Mouse (Mus musculus) cerebral cortex, adult 2 months (tissue): Measurements from ENCODE around the gene Plxnb2.

ENCODE experiments used
- WGBS: fragments of 180-500 bp; shearing (Covaris S2); methylation state at CpG from one replicate; pipeline ENCODE4 v1.1.7; 2018; 5-methylcytosine and 5-hydroxymethylcytosine counted together

Gene Plxnb2

DNA sequence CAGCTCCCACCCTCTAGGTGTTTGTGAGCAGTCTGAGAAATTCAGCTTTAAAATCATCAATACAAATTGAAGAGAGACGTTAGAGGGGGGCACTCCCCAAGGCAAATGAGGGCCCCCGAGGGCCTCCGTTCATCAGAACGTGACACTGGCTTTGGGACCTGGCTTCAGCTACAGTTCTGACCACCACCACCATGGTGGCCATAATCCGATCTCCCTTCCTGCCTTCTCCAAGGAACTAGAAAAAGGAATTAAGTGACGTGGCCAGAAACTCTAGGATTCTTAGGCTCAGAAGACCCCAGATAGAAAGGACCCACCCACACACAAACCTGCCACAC is 991 bp downstream of the Plxnb2 start:
- WGBS, result 23% methylated on average over 6 of the region's 6 CpGs

DNA sequence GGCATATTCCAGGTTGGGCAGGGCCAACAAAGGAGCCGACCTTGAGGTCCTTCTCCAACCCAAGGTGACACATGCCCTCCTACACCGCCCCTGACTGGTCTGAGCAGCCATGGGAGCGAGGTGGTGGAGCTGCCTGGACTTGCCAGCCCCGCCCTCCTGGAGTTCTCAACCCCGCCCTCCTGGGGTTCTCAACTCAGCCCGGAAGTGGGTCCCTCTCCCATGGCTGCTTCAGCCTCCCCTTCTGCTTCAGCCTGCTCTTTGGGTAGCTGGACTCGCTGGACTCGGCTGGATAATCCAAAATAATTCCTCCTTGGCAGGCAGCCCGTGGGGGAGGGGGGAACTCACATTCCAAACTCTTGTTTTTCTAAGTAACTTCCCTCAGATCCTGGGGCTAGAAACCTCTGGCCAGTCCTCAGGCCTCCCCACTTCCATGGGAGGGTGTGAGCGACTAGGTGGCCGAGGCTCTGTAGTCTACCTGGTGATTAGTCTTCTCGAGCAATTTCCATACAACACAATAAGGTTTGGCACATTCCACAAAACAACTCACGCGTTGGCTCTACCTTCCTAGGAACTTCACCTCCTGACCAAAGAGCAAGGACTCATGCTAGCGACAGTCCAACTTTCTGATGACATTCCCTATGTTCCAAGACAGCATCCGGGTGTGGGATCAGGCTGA is 1.5 kb downstream of the Plxnb2 start:
- WGBS, result 15% methylated on average over 16 of the region's 16 CpGs

DNA sequence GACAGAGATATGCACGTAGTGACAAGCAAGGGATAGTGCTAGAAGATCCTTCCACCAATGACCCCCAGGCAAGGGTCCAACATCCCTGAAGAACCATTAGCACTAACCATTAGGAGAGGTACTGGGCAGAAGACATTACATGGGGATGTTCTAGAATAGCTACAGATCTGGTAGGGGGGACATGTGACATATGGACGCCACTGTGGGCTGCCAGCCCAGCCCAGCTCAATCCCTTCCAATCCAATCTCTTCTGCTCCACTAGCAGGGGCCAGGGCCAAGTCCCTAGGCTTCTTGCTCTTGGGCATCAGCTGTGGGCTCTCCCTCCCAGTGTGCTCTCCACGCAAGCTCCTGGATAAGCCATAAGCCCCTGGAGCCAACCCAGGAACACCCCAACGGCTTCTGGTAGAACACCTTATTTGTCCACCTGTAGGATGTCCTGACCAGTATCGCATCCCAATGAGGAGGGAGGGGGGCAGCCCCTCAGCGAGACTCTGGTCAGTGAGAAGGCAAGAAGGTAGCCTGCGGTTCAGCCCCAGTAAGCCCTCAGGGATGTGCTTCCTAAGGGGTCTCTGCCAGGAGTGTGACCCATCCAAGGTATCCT is 2.2 kb downstream of the Plxnb2 start:
- 57% methylated on average over 7 of the region's 7 CpGs for WGBS

DNA sequence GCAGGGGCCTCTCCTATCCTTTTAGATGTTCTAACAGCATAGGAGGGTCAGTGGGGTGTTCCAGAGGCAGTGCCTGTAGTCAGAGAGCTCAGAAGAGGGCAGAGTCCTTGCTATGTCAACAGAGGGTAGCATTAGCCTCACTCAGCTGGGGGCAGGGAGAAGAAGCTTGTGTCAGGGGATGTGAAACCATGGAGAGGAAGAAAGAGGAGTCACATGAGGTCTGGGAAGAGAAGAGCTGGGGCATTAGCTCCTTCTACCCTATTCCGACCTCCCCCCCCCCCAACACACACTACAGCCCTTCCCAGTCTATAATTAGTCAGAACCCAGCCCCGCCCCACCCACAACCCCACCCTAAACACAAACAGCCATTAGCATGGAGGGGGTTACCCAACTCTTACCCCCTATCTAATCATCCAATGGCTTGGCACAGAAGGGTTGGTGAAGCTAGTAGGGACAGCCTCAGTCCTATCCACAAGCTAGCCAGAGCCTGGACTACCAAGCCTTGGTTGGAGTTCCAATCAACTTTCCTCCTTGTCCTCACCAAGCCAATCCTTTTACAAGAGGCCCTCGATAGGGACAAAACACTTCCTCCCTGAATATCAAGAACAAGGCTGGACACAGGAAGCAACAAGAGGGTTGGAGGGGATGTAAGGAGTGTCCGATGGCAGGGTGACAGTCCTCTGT is 2.9 kb downstream of the Plxnb2 start:
- WGBS, result 67% methylated on average over 4 of the region's 4 CpGs

DNA sequence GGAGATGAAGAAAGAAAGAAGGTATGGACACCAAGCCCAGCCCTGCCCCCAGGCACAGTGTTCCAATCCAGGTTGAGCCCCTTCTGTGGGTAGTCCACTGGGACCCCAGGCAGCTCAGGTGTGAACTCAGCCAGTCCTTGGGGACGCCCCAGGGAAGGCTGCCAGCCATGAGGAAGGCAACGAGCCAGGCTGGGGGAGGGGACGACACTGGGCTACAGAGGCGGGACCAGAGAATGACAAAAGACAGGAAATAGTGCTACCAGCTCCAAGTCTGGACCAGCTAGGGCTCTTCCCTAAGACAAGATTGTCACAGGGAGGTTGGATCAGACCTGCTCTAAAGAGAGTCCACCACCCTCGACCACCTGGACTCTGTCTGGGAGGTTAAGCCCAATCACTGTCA is 3.5 kb downstream of the Plxnb2 start:
- 21% methylated on average over 5 of the region's 5 CpGs for WGBS

DNA sequence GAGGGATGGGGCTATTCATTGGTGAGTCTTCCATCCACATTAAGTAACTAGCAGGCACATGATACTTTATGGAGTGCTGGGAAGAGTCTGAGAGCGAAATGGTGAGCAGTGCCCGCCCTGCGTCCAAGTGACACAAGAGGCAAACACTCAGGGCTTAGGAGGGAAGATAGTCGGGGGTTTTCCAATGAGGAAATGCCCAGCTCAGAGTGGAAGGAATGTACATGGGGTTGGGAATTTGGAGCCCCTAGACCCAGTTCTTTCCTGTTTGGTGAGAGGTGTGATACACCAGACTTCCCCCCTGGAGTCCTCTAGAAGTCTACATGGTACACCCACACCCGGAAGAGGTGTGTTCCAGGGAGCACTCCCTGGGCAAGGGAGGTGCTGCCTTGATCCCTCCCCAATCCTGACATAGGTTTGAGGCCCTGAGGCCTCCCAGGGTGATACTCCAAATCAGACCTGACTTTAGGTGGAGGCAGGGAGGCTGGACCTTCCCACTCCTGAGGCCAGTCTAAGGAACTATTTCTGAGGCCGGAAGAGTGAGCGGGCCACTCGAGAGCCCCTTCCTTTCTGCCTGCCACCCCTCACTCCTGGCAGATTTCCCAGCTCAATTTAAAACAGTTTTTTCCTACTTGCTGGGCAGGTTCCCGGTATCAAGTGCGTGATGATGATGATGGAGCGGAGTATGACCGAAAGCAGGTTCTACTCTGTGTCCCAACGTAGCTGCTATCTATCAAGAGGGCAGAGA is 5.0 kb downstream of the Plxnb2 start:
- WGBS, result 79% methylated on average over 13 of the region's 13 CpGs

DNA sequence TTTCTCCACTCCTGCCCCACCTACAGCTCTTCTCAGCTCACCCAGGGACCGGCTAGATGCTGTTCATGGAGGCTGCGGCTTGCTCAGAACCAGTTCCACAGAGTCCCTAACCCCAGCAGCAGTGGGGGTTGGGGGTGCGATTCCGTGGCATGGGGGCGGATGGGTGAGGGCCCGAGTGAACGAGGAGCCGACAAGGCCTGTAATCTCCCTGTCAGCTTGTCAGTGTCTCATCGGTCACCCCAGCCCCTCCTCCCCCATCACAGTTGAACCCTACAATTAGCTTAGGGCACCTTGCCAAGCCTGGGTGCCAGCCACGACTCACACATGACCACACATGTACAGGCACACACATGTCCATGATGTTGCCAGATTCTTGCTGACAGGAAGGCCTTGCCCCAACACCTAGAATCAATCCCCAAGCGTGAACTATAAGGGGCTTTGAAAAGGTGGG is 5.7 kb downstream of the Plxnb2 start:
- WGBS, result 66% methylated on average over 11 of the region's 11 CpGs

DNA sequence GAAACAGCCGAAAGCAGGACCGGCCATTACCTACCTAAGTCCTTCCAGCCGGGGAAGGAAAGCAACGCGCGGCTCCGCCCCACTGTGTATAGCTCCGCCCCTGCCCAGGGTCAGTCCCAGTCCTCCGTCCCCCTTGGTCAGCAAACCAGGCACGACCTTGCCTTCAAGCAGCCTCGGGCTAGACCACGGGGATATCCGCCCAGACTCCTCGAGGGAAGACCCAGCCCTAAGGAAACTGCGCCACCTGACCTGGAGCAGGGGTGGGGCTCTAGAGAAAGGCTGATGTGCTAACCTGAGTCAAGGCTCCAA is 6.7 kb downstream of the Plxnb2 start:
- WGBS, result 11% methylated on average over 15 of the region's 15 CpGs

DNA sequence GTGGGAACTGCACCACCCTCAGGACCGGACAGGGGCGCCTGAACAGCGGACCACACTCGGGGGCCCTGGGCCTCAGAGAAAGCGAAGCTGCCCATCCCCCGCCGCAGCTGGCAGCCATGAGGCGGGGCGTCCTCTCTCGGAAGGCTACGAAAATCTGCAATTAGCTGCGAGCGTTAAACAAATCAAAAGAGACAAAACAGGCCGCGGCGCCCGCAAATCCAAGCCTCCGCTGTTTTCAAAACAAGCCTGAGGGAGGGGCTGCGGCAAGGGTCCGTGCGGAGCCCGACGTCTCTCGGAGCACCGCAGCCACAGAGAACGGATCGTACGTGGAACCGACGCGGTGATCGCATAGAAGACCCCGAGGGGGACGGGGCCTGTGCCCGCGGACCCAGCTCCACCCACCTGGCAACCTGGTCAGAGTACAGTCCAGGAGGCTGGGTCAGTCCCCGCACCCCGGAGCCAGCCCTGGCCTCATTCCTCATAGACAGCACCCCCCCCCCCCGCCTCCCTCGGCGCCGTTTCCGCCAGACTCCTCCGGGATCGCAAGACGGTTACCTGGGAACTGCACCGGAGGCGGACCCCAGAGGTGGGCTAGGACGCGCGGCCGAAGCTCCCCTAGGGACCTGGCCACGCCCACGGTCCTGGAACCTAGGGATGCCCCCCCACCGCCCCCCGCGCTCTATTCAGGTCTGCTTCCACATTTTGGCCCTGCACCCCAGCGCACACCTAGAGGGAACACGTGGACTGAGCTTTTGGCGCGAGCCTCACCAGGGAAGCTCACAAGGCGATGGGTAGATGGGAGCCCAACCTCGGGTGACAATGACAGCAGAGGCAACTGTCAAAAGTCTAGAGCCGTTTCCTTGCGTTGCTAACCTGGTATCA is 7.3 kb downstream of the Plxnb2 start:
- WGBS, result under 1% methylated on average over 65 of the region's 65 CpGs

DNA sequence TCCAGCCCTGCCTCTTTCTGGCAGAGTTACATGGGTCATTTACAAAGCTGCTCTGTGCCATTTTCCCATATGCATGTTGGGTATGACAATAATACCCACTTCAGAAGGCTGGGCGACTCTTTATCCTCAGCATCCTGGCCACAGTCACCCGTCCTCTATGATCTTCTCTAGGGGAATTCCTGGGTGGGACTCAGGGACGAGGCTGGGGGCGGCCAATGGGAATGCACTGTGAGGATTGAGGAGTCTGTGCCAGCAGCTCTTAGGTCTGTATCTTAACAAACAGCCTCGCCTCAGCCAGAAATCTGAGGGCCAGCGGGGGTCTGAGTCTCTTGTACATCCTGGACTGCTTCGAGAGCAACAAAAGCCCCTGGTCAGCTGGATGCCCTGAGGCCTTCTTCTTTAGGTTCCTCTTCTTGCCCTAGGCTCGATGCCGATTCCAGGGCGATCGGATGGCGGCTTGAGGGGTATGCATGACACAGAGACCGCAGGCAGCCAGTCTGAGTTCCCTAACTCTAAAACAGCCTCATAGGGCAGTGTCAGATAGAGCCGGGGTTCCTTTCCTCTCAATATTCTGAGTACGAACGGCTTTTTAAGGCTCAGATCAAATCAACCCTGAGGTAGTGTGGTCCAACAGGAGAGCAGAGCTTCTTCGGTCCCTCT is 8.2 kb downstream of the Plxnb2 start:
- WGBS, result 46% methylated on average over 17 of the region's 17 CpGs

DNA sequence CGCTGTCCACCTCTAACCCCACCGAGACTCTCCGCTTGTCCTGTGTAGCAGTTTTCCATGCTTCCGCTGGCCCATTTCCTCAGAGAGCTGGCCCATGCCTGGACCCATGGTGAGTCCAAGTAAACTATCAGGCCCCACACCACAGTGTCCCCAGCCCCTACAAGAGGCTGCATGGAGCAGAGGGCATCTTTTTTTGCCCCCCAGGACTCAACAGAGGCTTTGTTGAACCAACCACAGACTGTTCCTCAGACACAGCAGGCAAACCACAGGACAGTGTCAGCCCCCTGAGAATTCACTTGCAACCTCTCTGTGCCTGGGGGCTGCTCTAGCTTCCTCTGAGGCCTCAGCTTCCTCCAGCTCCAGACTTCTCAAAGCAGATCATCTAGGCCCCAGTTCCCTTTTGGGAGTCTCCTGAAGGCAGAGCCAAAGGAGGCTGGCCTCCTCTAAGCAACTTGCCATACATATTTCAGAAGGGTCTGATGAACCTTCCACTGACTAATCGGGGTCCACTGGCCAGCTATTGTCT is 9.0 kb downstream of the Plxnb2 start:
- WGBS, result 82% methylated on average over 5 of the region's 5 CpGs

DNA sequence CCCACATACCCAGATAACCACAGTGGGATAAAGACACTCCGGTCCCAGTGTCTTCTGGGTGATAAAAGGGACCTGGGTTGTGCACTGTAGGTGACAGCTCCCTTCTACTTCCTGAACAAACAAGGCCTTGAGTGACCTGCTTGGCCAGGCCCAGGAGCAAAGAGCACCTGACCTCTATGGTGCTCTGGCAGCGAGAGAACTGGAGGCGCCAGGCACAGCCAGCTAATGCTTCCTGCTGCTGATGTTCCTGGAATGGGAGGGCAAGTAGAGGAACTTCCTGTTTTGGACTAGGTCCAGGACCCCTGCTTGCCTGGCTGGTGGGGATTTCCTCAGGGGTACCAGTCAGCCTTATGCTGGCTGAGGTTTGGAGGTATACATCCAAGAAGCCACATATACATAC is 10.5 kb downstream of the Plxnb2 start:
- WGBS, result 62% methylated on average over 3 of the region's 3 CpGs

DNA sequence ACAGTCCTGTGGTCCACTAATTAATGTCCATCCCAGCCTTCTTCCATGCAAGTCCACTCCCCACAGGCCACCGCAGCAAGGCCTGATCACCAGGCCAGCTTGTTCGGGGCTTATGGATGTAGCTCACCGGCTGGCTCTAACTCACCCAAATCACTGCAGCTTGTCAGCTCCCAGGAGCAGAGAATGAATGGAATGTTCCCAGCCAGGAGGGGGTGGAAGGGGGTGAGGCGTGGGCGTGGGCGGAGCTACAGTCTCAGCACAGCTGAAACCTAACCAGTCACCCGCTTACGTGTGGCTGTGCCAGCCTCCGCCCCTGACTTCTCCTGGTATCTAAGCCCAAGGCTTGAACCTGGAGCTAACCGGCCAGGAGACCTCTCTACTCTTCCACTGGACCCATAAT is 11.2 kb downstream of the Plxnb2 start:
- 12% methylated on average over 10 of the region's 10 CpGs for WGBS

DNA sequence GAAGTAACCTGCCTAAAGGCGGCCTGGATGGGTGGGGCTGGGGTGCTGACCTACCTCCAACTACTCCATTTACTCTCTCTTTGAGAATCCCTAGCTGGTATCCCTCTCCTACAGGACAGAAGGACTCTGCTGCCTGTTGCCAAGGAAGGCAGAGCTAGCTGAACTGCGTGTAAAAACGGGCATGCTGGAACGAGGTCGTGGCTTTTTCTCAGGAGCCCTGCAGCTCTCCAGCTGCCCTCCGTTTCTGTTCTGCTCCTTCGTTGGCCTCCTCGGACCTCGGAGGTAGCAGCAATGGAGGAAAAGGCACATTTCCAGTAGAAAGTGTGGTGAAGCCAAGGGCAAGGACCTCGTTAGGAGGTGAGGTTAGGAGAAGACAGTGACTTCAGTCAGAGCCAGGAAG is 11.7 kb downstream of the Plxnb2 start:
- WGBS, result 43% methylated on average over 10 of the region's 10 CpGs

DNA sequence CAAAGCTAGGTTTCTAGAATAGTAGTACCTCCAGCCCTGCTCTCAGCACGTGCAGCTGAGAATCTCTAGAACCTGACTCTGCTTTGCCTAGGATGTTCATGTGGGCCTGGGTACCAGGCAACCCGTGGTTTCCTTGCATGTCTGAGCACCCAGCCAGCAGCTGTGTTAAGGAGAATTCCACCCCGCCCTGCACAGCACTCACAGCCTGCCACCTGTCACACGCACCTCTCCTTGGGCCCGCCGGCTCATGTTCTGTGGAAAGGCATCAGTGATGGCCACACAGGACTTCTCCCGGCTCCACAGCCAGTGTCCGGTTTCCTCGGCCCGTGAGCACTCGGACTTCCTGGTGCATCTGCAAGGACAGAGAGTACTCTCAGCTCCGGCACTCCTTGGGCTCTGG is 15.1 kb downstream of the Plxnb2 start:
- WGBS, result 91% methylated on average over 12 of the region's 12 CpGs

DNA sequence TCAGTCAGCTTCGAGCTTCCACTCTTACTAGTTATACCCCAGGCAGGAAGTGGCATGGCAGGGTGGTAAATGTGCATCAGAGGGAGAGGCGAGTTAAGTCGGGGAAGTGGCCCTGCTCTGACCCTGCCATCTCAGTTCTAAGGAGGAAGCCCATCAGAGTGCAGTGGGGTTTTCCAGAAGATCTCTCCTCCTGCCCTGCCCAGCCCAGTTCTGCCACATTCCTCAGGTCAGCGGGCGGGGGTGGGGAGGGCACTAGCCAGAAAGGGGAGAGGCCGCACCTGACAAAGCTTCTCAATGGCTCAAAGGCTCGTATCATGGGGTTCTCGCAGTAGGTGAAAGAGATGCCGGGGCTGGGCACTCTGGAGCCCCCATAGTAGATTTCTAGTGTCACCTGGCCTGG is 19.2 kb downstream of the Plxnb2 start:
- 89% methylated on average over 9 of the region's 9 CpGs for WGBS

DNA sequence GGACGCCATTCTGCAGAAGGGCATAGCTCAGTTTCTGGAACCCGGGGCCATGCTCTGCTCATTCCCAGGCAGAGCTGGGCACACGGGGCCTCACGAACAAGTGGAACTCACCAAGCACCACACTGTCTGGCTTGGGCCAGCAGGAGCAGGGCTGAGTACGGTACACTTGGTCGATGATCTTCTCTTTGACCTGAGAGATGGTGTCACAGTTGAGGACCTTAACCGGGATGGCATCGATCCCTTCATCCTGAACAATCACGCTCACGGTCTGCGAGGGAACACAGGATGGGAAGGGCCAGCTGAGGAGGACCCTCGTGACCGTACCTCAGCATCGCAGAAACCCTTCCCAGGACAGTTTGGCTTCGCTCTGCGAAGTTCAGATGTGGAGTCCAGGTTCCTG is 22.1 kb downstream of the Plxnb2 start:
- 95% methylated on average over 16 of the region's 16 CpGs for WGBS

DNA sequence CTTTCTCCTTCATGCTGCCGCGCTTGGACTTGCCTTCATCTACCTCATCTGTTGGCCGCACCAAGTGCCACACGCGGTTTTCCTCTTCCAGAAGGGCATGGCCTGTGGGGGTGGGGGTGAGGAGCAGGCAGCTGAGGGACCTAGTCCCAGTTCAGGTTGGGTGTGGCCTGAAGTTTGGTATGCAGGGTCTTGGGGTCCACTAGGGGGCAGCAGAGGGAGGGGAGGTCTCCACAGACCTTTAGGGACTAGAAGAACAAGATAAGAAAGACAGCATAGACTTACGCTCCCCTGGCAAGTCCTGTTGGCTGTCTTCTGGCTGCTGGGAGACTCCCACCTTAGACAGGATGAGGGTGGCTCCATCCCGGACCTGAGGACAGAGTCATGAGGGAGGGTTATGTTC is 22.6 kb downstream of the Plxnb2 start:
- 69% methylated on average over 7 of the region's 7 CpGs for WGBS

DNA sequence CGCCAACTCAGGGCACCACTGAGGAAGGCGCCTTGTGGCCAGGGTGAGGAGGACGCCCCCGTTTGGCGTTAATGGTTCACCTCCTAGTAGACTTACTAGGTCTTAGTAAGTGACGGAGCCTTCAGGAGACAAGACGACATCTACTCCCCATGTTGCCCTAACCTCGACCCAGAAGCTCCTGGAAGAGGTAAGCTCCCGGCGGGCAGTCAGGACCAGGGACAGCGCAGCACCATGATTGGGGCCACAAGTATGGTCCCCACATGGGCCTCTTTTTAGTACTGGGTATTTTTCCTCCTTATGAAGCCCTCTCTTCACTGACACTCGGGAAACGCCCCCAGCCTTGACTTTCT is 30.6 kb downstream of the Plxnb2 start:
- 21% methylated on average over 13 of the region's 13 CpGs for WGBS

DNA sequence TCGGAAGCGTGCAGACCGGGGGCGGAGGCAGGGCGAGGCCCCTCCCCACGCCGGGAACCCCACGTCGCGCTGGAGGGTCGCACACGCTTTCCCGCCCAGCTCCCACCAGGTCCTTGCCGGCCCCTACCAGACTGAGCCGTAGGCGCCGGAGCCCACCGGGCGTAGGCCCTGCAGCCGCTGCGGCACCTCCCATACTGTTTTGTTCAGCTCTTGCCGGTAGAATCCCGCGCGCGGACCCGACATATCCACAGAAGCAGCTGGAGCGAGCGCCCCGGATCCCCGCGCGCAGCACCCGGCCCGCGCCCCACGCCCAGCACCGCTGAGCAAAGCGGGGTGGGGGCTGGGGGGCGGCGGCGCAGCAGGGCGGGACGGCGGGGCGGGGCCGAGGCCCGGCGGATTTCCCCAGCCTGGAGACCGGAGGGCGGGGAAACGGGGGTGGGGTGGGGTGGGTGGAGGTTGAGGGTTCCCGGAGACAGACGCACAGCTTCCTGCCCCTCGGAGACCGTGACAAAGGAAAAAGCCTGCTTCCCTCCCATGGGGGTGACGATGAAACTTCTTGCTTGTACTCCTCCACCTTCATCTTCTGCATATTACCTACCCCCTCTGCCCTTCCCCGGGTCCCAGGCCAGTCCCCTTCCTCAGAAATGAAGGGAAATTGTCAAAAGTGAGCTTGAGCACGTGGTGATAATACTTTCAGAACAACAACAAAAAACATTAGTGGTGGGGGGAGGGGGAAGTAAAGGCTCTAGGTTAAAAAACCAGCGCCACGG is 31.1 kb downstream of the Plxnb2 start, which contains the start of gene Mapk11:
Mapk11 (minus strand) TSS at position 358 of the 770 bp plus-strand sequence.
- under 1% methylated on average over 60 of the region's 61 CpGs for WGBS
